Mouse (Mus musculus) skeletal muscle tissue, adult 2 months (tissue): ENCODE data around the gene Dok1.

ENCODE experiments used
- DNase-seq: peaks from one replicate; pipeline ENCODE4 v3.0.0-alpha.2; 2012; ENCODE audit warnings: low read depth, low spot score

Gene Dok1

DNA sequence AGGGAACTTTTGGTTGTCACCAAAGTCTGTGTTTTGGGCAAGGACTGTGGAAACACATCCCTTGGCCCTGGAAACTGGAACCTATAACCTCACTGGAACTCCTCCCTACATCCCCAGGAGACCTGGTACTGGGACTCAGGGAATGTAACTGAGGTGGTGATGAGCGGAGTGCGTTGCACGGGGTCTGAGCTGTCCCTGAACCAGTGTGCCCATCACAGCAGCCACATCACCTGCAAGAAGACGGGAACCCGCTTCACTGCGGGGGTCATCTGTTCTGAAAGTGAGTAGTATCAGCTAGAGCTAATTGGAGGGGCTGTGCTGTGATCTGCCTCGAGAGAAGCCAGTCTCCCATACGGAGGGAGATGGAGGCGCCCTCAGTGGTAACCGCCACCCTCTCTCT is 16.1 kb upstream of the Dok1 start:
- DNase-seq = no peak

DNA sequence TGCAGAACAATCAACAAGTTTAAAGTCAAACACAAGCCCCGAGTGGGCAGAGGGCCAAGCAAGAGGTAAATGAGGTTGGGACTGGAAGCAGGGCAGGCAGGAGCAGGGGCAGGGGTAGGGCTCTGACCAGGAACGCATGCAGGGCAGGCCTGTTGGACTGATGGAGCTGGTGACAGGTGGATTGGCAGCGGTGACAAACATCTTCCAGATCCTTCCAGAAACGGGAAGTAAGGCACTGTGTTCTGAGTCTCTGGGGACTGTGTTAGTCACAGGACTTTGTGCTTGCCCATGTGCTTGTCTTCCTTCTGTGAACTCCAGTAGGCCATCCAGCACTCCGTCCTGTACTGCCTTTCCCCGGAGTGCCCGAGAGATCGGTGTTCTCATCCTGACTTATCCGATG is 11.5 kb upstream of the Dok1 start:
- no peak for DNase-seq

- no peak for DNase-seq
Observed at GRCm38 (mm10) chr6:83043993-83044392, 10.7 kb upstream of the Dok1 start.

GRCm38 (mm10) chr6:83043561-83043960 is 10.3 kb upstream of the Dok1 start:
- DNase-seq = no peak

GRCm38 (mm10) chr6:83040601-83041000 is 7.3 kb upstream of the Dok1 start:
- DNase-seq = no peak

- DNase-seq = peak; percentile 88
Observed at GRCm38 (mm10) chr6:83038496-83039012, 5.3 kb upstream of the Dok1 start.

DNA sequence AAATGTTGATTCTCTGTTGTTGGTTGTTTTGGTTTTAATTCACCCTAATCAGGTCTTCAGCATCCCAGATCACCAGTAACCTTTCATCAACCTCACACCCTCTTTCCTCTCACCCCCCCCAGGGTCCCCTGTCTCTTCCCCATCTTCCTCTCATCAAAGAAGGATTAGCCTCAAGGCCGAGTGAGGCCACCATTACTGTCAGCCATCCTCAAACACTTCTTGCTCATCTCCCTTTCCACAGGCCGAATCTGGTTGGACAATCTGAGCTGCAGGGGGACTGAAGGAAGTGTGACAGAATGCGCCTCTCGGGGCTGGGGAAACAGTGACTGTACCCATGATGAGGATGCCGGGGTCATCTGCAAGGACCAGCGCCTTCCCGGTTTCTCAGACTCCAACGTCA is 3.9 kb upstream of the Dok1 start:
- DNase-seq = no peak

- no peak for DNase-seq
Observed at GRCm38 (mm10) chr6:83034463-83035055, 1.3 kb upstream of the Dok1 start.

GRCm38 (mm10) chr6:83032769-83033191 is 491 bp downstream of the Dok1 start:
- no peak for DNase-seq

GRCm38 (mm10) chr6:83031921-83032590 is 1.2 kb downstream of the Dok1 start:
- DNase-seq = no peak

GRCm38 (mm10) chr6:83031111-83031510 is 2.2 kb downstream of the Dok1 start:
- no peak for DNase-seq

DNA sequence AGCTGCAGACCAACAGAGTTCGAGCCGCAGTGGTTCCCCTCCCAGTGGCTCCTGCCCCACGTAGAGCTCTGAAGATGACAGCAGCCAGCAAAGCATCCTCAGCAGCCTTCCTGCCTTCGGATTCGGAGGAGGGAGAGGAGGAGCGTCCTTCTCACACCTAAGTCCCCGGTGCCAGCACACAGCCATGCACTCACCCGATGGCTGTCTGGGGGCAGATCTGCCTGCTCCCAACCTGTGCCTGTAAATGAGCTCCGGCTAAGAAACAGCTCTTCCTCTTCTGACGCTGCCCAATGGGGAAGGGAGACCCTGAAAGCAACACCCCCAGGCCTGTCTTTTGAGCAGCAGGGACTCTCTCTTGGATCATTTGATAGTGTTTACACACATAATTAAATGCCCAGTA is 3.5 kb downstream of the Dok1 start:
- DNase-seq = no peak

GRCm38 (mm10) chr6:83027706-83028105 is 5.6 kb downstream of the Dok1 start:
- no peak for DNase-seq

DNA sequence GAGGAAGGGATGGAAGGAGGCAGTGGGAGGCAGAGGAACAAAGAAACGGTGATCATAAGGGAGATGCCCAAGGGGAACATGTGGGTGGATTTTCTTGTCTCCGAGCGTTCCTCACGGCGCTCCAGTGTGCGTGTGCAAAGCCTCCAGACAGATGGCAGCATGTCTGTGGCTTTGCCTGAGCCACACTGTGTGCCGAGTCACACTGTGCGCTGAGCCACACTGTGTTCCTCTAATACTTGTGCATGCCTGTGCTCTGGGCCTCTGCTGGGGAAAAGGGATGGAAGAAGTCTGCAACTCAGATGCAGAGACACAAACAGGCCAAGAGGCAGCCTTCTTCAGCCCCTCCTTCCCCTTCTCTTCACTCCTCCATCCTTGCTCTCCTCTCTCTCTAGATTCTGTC is 6.0 kb downstream of the Dok1 start:
- no peak for DNase-seq

GRCm38 (mm10) chr6:83025221-83025620 is 8.1 kb downstream of the Dok1 start:
- DNase-seq = no peak

GRCm38 (mm10) chr6:83024421-83024820 is 8.8 kb downstream of the Dok1 start:
- DNase-seq = no peak

DNA sequence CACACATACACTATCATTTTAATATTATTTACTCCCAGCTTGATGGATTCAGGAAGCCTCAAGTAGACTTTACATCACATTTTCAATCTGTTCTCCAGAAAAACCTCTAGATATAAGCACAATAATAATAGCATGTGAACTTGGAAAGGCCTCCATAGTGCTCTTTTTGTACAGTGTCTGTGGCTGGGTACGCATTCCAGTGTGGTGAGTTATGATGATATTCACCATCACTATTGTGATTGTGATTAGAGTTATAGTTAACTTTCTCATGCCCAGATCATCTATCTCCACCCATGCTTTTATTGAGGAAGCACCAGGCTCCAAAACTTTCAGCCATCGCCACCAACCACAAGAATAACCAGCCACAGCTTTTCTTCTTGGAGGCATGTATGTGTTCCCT is 9.5 kb downstream of the Dok1 start:
- DNase-seq = no peak

DNA sequence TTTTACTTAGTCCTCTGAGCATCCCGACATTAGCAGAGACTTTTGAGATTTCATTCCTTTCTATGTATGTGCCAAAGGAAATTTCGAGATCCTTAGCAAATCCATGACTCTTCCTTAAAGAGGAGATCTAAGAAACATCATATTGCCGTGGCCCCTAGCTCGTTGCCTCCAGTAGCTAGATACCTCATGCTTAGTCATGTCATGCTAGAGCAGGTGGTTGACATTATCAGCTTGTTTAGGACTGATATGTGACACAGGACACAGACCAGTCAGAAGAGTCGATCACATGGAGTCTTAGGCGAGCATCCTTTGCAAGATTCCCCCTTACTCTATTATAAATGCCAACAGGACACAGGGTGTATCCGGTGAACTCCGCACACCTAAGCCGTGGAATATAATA is 10.3 kb downstream of the Dok1 start:
- DNase-seq = no peak

GRCm38 (mm10) chr6:83020836-83021593 is 12.3 kb downstream of the Dok1 start:
- no peak for DNase-seq

DNA sequence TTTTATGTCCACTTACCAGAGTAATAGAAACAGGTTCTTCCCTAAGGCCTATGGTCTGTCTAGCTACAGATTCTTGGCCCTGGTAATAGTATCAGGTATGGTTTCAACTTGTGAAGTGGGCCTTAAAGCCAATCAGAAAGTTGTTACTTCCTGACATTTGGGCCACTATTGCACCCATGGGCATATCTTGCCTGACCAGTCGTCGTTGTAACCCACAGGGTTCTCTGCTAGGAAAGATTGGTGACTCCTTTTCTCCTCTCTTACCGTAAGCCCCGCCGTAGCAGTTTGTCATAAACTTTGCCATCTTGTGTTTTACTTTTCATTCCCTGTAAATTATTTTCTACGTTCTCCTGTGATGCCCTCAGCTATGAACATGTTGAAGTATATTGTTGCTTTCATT is 13.2 kb downstream of the Dok1 start:
- DNase-seq = no peak

GRCm38 (mm10) chr6:83019044-83019443 is 14.2 kb downstream of the Dok1 start:
- no peak for DNase-seq

- peak; percentile 90 for DNase-seq
Observed at GRCm38 (mm10) chr6:83017190-83017589, 16.1 kb downstream of the Dok1 start.

DNA sequence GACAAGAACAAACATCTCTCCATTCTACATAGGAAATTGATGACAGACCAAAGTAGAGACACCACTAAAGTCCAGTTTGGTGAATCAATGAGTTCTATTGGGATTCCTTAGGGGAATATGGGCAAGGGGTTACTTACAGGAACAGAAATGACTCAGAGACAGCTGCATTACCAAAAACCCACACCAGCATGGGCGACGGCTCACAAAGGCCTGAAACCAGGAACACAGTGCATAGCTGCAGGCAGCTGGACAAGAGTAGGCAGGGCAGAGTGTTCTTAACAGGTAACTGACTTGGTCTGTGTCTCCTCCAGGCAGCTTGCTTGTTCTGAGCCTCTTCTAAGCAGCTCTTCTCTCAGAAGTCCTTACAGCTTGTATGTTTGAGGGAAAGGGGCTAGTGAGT is 17.5 kb downstream of the Dok1 start:
- DNase-seq = no peak
